Mouse (Mus musculus) heart, embryonic 15.5 days (tissue): ENCODE data around the gene Ccdc146. TPM values are rescaled to one million over a fixed set of nuclear protein-coding genes. Genes with fewer than 3 reads are reported as not detected.
"Not testable (repeated sequence)": the region's sequence is repeated elsewhere in the genome, so short reads cannot be mapped to it uniquely, and the experiment has no call there.

Experiments used
- ATAC-seq: fragments of 200-750 bp; cut with Nextera tagmentation; replicated peaks from 2 replicates; pipeline ENCODE4 v1.8.0; 2017; ENCODE audit warnings: low read depth, moderate TSS enrichment; ENCODE audit not compliant: insufficient number of reproducible peaks, insufficient read depth, low FRiP score
- H3K27ac ChIP-seq: fragments of 300-500 bp; sonication (generic); 2 replicates; pipeline ENCODE4 v1.5.1; 2015; ENCODE audit warnings: mild to moderate bottlenecking, inconsistent platforms
- H3K27me3 ChIP-seq: fragments of 300-500 bp; sonication (generic); 2 replicates; pipeline ENCODE4 v1.6.1; 2015; ENCODE audit warnings: inconsistent platforms
- H3K36me3 ChIP-seq: fragments of 300-500 bp; sonication (generic); 2 replicates; pipeline ENCODE4 v1.6.1; 2015; ENCODE audit warnings: mild to moderate bottlenecking, inconsistent platforms
- H3K4me1 ChIP-seq: fragments of 300-500 bp; sonication (generic); replicated peaks from 2 replicates; pipeline ENCODE4 v1.6.1; 2015; ENCODE audit warnings: inconsistent platforms
- H3K4me2 ChIP-seq: fragments of 300-500 bp; sonication (generic); 2 replicates; pipeline ENCODE4 v1.6.1; 2015; ENCODE audit warnings: inconsistent platforms, mild to moderate bottlenecking, moderate library complexity
- H3K4me3 ChIP-seq: fragments of 300-500 bp; sonication (generic); 2 replicates; pipeline ENCODE4 v1.5.1; 2015; ENCODE audit warnings: mild to moderate bottlenecking, inconsistent platforms
- H3K9ac ChIP-seq: fragments of 300-500 bp; sonication (generic); 2 replicates; pipeline ENCODE4 v1.6.1; 2015; ENCODE audit warnings: mild to moderate bottlenecking, inconsistent platforms
- H3K9me3 ChIP-seq: fragments of 300-500 bp; sonication (generic); replicated peaks from 2 replicates; pipeline ENCODE4 v1.6.1; 2016; ENCODE audit warnings: inconsistent platforms
- WGBS: fragments of 180-500 bp; shearing (Covaris S2); methylation state at CpG from one replicate; pipeline ENCODE4 v1.1.7; 2015; ENCODE audit warnings: mixed read lengths; 5-methylcytosine and 5-hydroxymethylcytosine counted together
- polyA plus RNA-seq: library from polyadenylated mRNA; unstranded; fragments of >200 nt; fragmentation: Nextera tagmentation; extraction: Ambion mirVana; gene quantifications from 2 replicates; pipeline ENCODE4 v1.2.1, GENCODE M21; 2015

Ccdc146 gene
- polyA plus RNA-seq, 1 experiment from 2014 or later: 3.0 TPM

- 81% methylated on average over 5 of the region's 5 CpGs for WGBS
- Histone ChIP-seq H3K36me3 (no peaks in the 10 kb centered on the region), H3K4me2 (no peak overlapping the region), H3K9me3 (no peaks in the 10 kb centered on the region), H3K4me1 (peaks cover 13% of the 10 kb centered on the region; the same call in 1 of the 2 replicates), H3K27ac (no peak overlapping the region), H3K9ac (no peak overlapping the region), H3K4me3 (no peak overlapping the region), H3K27me3 (no peaks in the 10 kb centered on the region)
- no peak for ATAC-seq
These were observed 54.1 kb downstream of the Ccdc146 start for GRCm38 (mm10) chr5:21370218-21370947.

- ATAC-seq: no peak
- Histone ChIP-seq H3K4me3 (no peak overlapping the region), H3K27me3 (no peaks in the 10 kb centered on the region), H3K9ac (no peak overlapping the region), H3K36me3 (no peaks in the 10 kb centered on the region), H3K9me3 (no peaks in the 10 kb centered on the region), H3K4me2 (no peak overlapping the region), H3K27ac (no peak overlapping the region), H3K4me1 (peaks cover 13% of the 10 kb centered on the region; the same call in 1 of the 2 replicates)
- 68% methylated on average over 2 of the region's 2 CpGs for WGBS
These were observed 57.0 kb downstream of the Ccdc146 start for GRCm38 (mm10) chr5:21367514-21367913.

GRCm38 (mm10) chr5:21366338-21367053 lies 58.0 kb downstream of the Ccdc146 start:
- no peaks in the 10 kb centered on the region for H3K36me3 ChIP-seq
- H3K27me3 ChIP-seq: no peaks in the 10 kb centered on the region

GRCm38 (mm10) chr5:21363343-21363742 lies 61.1 kb downstream of the Ccdc146 start:
- H3K4me3 ChIP-seq: no peak overlapping the region
- no peak overlapping the region for H3K27ac ChIP-seq
- H3K9me3 ChIP-seq: no peaks in the 10 kb centered on the region
- no peak for ATAC-seq
- H3K27me3 ChIP-seq: no peaks in the 10 kb centered on the region
- no peaks in the 10 kb centered on the region for H3K4me1 ChIP-seq
- 72% methylated on average over 3 of the region's 3 CpGs for WGBS
- no peak overlapping the region for H3K9ac ChIP-seq
- no peak overlapping the region for H3K4me2 ChIP-seq
- no peaks in the 10 kb centered on the region for H3K36me3 ChIP-seq

More at GRCm38 (mm10) chr5:21366338-21367053, 58.0 kb downstream of the Ccdc146 start:
- WGBS: 60% methylated on average over 4 of the region's 4 CpGs
- ATAC-seq: no peak
- Histone ChIP-seq H3K4me3 (no peak overlapping the region), H3K4me1 (0 out of 2 replicates have a peak, but pooled peaks cover 3% of the 10 kb centered on the region), H3K27ac (no peak overlapping the region), H3K9ac (no peak overlapping the region), H3K9me3 (no peaks in the 10 kb centered on the region), H3K4me2 (no peak overlapping the region)

- no peak overlapping the region for H3K4me3 ChIP-seq
- H3K36me3 ChIP-seq: no peaks in the 10 kb centered on the region
- 79% methylated on average over 3 of the region's 3 CpGs for whole genome bisulfite sequencing
- peaks cover 6% of the 10 kb centered on the region for H3K4me1 ChIP-seq
- no peaks in the 10 kb centered on the region for H3K27me3 ChIP-seq
- H3K9ac ChIP-seq: no peak overlapping the region
- H3K9me3 ChIP-seq: no peaks in the 10 kb centered on the region
- no peak for ATAC-seq
- no peak overlapping the region for H3K4me2 ChIP-seq
- H3K27ac ChIP-seq: no peak overlapping the region
These were observed 65.8 kb downstream of the Ccdc146 start for GRCm38 (mm10) chr5:21358648-21359047.

GRCm38 (mm10) chr5:21351678-21352077 lies 72.8 kb downstream of the Ccdc146 start:
- Histone ChIP-seq H3K4me3 (no peak overlapping the region), H3K36me3 (no peaks in the 10 kb centered on the region), H3K4me1 (peaks cover 9% of the 10 kb centered on the region), H3K9me3 (no peaks in the 10 kb centered on the region), H3K4me2 (no peak overlapping the region), H3K27me3 (no peaks in the 10 kb centered on the region), H3K27ac (no peak overlapping the region), H3K9ac (no peak overlapping the region)
- ATAC-seq: no peak

GRCm38 (mm10) chr5:21348366-21348765 lies 76.1 kb downstream of the Ccdc146 start:
- H3K36me3 ChIP-seq: no peaks in the 10 kb centered on the region
- no peak overlapping the region for H3K9ac ChIP-seq
- WGBS: 58% methylated on average over 7 of the region's 7 CpGs
- no peaks in the 10 kb centered on the region for H3K9me3 ChIP-seq
- no peak for ATAC-seq
- 0 out of 2 replicates have a peak, but pooled peaks cover 3% of the 10 kb centered on the region for H3K4me1 ChIP-seq
- H3K4me3 ChIP-seq: no peak overlapping the region
- no peak overlapping the region for H3K27ac ChIP-seq
- H3K27me3 ChIP-seq: no peaks in the 10 kb centered on the region
- no peak overlapping the region for H3K4me2 ChIP-seq

- not testable (repeated sequence) for H3K27ac ChIP-seq, H3K4me2 ChIP-seq, ATAC-seq, H3K27me3 ChIP-seq, H3K9ac ChIP-seq, H3K4me3 ChIP-seq, H3K4me1 ChIP-seq, H3K9me3 ChIP-seq, H3K36me3 ChIP-seq
These were observed 82.2 kb downstream of the Ccdc146 start for GRCm38 (mm10) chr5:21342265-21342664.

- no peak for ATAC-seq
- no peak overlapping the region for H3K9ac ChIP-seq
- no peaks in the 10 kb centered on the region for H3K27me3 ChIP-seq
- 70% methylated on average over 1 of the region's 1 CpGs for WGBS
- H3K4me1 ChIP-seq: peaks cover 33% of the 10 kb centered on the region
- H3K27ac ChIP-seq: peak overlapping the region; percentile 98
- H3K4me3 ChIP-seq: no peak overlapping the region
- H3K4me2 ChIP-seq: no peak overlapping the region
- H3K36me3 ChIP-seq: no peaks in the 10 kb centered on the region
- no peaks in the 10 kb centered on the region for H3K9me3 ChIP-seq
These were observed 92.4 kb downstream of the Ccdc146 start for GRCm38 (mm10) chr5:21332119-21332518.

GRCm38 (mm10) chr5:21331656-21332055 lies 92.8 kb downstream of the Ccdc146 start:
- peaks cover 33% of the 10 kb centered on the region for H3K4me1 ChIP-seq
- peak overlapping the region; percentile 98 for H3K27ac ChIP-seq
- no peaks in the 10 kb centered on the region for H3K9me3 ChIP-seq
- no peak; the same call in 1 of the 2 replicates for ATAC-seq
- no peak overlapping the region for H3K4me3 ChIP-seq
- no peaks in the 10 kb centered on the region for H3K36me3 ChIP-seq
- H3K9ac ChIP-seq: 0 out of 2 replicates have a peak overlapping the region, but pooled peaks have one; percentile 5
- H3K27me3 ChIP-seq: no peaks in the 10 kb centered on the region
- WGBS: 27% methylated on average over 5 of the region's 5 CpGs
- no peak overlapping the region for H3K4me2 ChIP-seq

GRCm38 (mm10) chr5:21329672-21330665 lies 94.5 kb downstream of the Ccdc146 start:
- Histone ChIP-seq H3K4me3 (no peak overlapping the region), H3K9ac (peak overlapping the region; percentile 38), H3K27me3 (no peaks in the 10 kb centered on the region), H3K27ac (peak overlapping the region; percentile 98), H3K9me3 (no peaks in the 10 kb centered on the region), H3K36me3 (no peaks in the 10 kb centered on the region), H3K4me1 (peaks cover 43% of the 10 kb centered on the region), H3K4me2 (peak overlapping the region; percentile 40)
- peak; percentile 80 for ATAC-seq
- WGBS: 29% methylated on average over 11 of the region's 11 CpGs
